Mouse (Mus musculus): Measurements from ENCODE around the gene Mycl. TPM values are rescaled to one million over a fixed set of nuclear protein-coding genes. Genes with fewer than 3 reads are reported as not detected.
A peak's percentile ranks its signal among the peaks of the same experiment; 100 is the strongest.

The Mycl gene
- total RNA-seq, 2 experiments from 2014 or later, result 3.8 to 4.9 TPM

DNA sequence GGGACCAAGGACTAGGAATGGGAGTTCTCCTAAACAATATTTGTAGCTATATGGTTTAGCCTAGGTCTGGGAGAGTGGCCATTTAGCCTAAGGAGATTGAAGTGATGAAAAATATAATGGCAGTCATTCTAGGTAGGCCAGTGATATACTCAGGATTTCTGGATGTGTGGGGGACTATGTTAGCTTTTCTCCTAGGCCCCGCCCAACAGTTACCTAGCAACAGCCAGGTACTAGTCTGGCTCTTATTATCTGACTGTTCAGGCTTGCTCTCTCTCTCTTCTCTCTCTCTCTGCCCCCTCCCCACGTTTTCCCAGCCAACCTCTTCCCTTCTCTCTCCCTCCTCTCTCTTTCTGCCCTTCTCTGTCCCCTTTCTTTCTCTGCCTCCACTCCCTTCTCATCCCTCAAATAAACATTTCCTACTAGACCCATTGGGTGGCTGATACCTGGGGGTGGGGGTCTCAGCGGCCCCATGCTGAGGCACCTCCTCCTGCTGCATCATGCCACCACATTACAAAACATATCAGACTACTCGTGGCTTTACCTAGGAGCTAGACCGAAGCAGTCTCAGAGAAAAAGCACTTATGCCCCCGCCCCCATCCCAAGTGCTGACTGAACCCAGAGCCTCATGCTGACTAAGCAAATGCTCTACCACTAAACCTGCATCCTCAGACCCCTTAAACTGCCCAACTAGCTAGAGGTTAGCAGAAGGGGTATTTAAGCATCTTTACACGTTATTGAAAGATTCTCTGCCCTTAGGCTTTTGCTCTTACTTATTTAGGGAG, 19.2 kb downstream of the Mycl start:
- no peak for DNase-seq

DNA sequence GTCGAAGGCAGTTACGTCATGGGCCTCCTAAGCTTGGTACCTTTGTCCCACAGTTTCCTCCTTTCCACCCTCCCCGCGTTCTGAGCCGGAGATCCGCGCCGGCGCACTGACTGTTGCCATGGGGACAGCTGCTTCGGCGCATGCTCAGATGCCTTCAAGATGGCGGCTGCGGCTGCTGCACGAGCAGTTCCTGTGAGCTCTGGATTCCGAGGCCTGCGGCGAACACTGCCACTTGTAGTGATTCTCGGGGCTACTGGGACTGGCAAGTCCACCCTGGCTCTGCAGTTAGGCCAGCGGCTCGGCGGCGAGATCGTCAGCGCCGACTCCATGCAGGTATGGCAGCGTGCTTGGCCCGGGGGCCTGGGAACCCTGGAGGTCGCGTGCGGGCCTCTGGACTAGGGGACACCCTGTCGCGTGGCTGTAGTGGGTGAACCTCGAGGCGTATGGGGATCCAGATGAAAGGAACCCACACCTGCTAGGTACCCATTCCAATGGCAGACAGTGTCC, 21.1 kb downstream of the Mycl start, which contains the start of gene Trit1:
Gene Trit1 (plus strand): TSS at position 147 of the 507 bp plus-strand sequence.
- peak; percentile 95 for DNase-seq

DNA sequence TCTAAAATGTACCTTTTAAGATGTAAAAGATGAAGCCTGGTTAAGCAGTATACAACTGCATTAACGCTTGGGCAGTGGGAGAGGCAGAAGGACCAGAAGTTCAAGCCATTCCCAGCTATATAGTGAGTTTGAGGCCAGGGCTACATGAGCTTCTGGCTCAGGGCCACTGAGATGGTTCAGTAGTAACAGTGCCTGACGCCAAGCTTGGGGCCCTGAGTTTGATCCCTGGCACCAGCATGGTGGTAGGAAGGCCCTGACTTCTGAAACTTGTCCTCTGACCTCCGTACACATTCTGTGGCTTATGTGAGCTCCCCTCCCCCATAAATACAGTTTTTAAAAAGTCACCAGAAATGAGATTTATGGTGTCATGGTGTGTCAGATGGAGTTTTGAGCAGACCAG, 26.1 kb downstream of the Mycl start:
- DNase-seq, result no peak

DNA sequence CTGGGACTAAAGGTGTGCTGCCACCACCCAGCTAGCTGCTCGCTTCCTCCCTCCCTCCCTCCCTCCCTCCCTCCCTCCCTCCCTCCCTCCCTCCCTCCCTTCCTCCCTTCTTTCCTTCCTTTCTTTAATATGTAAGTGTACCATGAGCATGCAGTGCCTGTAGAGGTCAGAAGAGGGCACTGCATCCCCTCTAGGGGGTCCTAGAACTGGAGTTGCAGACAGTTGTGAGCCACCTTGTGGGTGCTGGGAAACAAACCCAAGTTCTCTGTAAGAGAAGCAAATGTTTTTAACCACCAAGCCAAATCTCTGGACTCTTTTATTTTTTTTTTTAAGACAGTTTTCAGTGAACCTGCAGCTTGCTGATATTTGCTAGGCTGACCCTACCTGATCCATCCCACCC, 27.4 kb downstream of the Mycl start:
- DNase-seq, result no peak

DNA sequence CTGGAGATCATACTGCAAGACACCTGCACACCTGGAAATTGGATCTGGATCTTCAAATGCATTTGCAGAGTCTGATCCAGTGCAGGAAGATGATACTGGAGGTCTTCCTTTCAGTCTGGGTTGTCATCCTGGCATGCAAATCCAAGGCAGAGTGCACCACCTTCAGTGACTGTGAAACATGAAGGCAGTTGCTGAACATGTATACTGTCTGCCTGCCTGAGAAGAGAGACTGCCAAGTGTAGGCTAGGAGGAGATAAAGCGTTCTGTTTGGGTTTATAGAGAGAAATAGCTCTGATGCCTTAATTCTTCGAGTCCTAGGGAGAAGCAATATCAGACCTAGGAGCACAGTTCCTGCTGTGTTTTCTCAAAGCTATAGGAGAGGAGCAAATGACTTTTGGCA, 30.0 kb downstream of the Mycl start:
- no peak for DNase-seq

DNA sequence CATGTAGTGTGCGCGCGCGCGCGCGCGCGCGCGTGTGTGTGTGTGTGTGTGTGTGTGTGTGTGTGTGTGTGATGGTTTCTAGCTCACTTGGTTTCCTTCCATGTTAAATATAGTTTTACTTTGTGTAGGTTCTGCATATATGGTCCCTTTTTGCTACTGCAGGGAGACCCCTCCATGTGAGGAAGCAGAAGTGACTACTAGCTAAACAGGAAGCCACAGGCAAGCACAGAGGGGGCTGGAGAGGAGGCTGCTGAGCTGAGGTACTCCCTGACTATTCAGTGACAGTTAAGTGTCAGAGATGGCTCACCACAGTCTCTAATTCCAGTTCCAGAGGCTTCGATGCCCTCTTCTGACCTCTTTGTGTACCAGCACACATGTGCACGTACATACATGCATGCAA, 30.7 kb downstream of the Mycl start:
- no peak for DNase-seq

DNA sequence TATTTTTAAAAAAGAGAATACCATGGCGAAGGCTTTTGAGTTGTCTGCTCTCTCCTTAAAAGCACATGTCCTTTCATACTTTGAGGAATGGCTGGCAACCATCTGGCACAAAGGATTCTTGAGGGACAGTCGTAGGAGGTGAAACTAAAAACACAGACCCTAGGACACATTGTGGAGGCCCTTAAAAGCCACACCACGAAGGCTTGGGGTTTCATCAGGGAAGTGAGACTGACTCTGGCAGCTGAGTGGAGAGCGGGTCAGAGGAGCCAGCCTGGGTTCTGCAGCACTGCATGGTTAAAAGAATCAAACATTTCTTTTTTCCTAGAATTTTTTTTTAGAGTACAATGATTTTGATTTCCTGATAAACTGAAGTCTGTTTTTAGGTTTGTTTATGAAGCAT, 31.1 kb downstream of the Mycl start:
- DNase-seq, result no peak

DNA sequence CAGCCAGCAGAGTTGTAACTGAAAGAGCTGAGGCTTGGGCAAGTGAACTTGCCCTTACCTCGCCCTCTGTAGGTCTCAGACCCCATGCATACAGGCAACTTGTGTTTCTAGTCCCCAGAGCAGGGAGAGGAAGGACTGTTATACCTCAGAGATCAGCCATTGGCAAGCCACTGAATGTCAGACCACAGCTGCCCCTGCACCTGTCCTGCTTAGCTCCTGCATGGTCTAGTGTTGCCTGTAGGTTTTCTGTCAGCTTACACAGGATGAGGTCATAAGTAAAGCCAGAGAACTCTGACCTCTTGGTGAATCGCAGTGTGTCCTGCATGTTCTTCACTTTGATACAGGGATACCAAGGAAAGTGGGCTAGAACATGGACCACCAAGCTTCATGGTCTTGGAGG, 39.4 kb downstream of the Mycl start:
- DNase-seq, result no peak

DNA sequence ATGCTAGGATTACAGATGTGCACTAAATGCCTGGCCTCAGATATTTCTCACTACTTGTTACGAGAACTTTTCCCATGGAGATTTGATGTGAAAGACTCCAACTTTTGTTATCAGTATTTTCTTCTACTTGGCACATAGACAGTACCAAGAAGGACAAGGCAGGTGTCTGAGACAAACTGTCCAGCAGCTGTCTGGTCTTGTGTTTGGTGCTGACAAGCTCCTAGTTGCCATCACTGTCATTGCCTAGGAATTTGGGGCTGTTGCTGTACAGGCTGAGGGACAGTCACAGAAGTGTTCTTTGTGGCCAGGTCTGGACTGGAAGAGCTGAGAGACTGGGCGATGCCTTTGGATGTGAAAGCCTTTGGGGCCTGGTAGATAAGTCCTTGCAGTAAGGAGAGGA, 40.2 kb downstream of the Mycl start:
- no peak for DNase-seq

DNA sequence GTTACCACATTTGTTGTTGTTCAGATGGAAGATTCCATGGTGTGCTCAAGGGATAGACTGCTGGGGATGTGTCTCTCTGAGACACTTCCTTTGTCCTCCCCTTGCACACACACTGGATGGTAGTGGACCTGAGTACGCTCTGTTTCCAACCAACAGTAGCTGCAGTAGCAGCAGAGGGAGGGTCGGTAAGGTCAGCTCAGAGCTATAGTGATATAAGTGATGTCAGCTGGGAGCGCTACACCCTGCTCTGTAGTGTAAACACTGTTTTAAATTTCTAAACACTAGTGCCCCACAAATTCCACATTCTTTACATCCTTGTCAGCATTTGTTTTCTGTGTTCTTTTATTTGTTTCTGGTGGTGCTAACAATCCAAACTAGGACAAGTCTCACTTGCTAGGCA, 41.3 kb downstream of the Mycl start:
- no peak for DNase-seq

DNA sequence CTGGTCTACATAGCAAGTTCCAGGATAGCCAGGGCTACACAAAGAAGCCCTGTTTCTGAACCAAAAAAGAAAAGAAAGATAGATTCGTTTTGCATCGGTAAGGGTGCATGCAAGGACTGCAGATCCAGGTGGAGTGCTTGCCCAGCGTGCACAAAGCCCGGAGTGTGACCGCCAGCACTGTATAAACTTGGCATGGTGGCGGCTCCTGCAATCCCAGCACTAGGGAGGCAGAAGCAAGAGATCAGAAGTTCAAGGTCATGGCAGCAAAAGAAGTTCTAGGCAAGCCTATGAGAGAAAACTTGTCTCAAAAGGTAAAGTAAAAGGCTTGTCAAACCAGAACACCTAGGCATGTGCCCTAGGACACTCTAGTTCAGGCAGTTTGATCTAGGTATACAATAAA, 45.7 kb downstream of the Mycl start:
- no peak for DNase-seq

DNA sequence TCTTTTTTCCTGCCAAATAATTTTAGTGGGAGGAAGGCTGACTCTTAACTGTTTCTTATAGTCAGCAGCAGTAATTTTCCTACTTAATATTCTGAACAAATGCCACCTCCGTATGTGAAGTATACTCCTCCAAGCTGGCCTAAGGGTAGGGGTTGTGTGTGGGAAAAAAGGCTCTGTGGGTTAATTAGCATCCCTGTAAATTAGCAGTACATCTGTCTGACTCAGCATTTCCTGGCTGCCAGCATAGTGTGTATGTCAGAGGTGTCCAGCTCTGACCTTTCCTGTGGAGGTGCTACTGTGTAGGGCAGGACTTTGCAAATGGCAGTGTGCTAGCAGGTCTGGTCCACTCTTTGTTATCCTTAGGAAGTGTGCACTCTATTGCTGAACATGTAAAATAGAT, 48.4 kb downstream of the Mycl start:
- DNase-seq, result no peak

DNA sequence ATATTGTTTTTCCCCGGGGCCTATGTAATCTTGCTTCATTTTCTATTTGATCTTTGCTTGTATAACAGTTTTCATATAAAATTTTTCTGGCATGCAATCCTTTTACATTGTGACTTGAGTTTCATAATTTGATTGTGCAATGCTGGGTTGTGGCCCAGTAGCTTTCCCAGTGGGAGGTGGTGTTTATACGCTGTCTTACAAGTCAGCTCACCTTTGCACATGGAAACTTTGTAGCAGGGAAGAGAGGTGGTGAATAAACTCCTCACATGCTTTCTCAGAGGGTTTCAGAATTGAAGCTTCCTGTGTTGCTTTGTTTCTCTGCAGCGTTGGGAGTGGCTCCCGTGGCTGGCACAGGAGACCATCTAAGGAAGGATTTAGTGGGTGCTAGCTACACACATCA, 49.4 kb downstream of the Mycl start:
- no peak for DNase-seq

DNA sequence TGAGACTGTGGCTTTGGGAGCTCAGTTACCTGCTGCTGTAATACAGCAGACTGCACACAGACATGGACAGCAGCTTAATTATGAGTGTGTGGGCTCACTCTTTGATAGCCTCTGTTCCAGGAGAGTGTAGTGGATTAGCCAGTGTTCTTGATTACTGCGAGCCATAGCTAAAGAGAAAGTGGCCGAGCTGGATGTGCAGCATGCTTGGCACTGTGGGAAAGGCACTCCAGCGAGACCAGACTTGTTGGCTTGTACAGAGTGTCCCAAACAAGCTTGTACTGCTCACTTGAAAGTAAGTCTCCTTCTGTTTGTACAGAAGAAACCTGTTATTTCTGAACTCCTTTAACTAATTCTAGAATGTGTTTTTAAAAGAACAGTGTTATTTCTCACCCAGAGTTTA, 50.8 kb downstream of the Mycl start:
- no peak for DNase-seq

DNA sequence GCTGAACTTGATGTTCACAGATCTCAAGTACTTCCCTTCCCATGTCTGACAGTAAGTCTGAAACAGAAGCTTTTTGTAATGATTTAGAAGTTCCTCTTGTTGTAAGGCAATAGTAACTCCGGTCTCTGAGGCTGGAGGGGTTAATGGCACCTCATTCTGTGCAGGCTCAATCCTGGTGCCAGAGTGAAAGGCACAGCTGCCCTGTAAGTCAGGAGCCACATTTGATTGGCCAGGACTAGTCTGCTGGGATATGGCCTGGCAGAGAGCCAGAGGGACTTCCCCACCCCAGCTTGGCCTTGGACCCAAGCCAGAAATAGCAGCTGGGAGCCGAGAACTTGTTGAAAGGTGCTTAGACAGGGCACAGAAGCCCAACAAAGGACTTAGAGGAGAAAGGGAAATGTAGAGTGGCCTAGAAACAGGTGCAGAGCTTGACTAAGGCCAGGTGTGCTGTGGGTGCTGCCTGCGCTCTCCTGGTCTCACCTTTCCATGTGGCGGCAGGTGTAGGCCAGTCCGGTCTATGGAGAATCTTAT, 55.3 kb downstream of the Mycl start:
- peak; percentile 88 to 90 for DNase-seq

Other genes starting within 250 kb of the Mycl start
- 10 to 100 TPM; 65.3 to 82.9 TPM for gene Ppt1, start 159.4 kb upstream of the Mycl start, total RNA-seq (2021)
- 100 to 1,000 TPM; 139 to 163 TPM for gene Cap1, start 109.6 kb upstream of the Mycl start, total RNA-seq (2021)
- gene Mfsd2a, start 34.5 kb upstream of the Mycl start, total RNA-seq (2021), result 1 to 10 TPM; 5.4 to 6.6 TPM
- 10 to 100 TPM; 25.2 to 25.7 TPM for gene Trit1, start 20.9 kb downstream of the Mycl start, total RNA-seq (2021)
- gene Bmp8b, start 109.5 kb downstream of the Mycl start, total RNA-seq (2021), result not detected
- gene Oxct2b, start 120.6 kb downstream of the Mycl start, total RNA-seq (2021), result not detected
- 10 to 100 TPM; 48.8 to 58.1 TPM for gene Ppie, start 144.3 kb downstream of the Mycl start, total RNA-seq (2021)
- gene Hpcal4, start 187.6 kb downstream of the Mycl start, total RNA-seq (2021), result 1 to 10 TPM; 4.0 to 4.2 TPM
- gene Nt5c1a, start 205.9 kb downstream of the Mycl start, total RNA-seq (2021), result 10 to 100 TPM; 44.9 to 55.3 TPM
- gene Heyl, start 237.9 kb downstream of the Mycl start, total RNA-seq (2021), result 1 to 10 TPM; 6.2 to 8.6 TPM